Mouse (Mus musculus): ENCODE data around the gene Itga8.

- TF ChIP-seq GATA1 (IDR thresholded peaks at IDR 0.05; ENCODE audit: borderline replicate concordance, low read length): no peak
- no peak for TF ChIP-seq FLI1 (IDR thresholded peaks at IDR 0.05; ENCODE audit: low read length)
These were observed 27.3 kb upstream of the Itga8 start for GRCm38 (mm10) chr2:12329068-12329407.
